Mouse (Mus musculus) heart, embryonic 15.5 days (tissue): ENCODE measurements at regions not wholly inside any gene's neighbourhood (a gene's known extent, or its start where the extent isn't known, plus 50 kb on each side); places are given as distances from the start of the nearest gene placed in this dataset.

Experiments used
- ATAC-seq: fragments of 200-750 bp; cut with Nextera tagmentation; replicated peaks from 2 replicates; pipeline ENCODE4 v1.8.0; 2017; ENCODE audit warnings: low read depth, moderate TSS enrichment; ENCODE audit not compliant: insufficient number of reproducible peaks, insufficient read depth, low FRiP score
- H3K27ac ChIP-seq: fragments of 300-500 bp; sonication (generic); 2 replicates; pipeline ENCODE4 v1.5.1; 2015; ENCODE audit warnings: mild to moderate bottlenecking, inconsistent platforms
- H3K27me3 ChIP-seq: fragments of 300-500 bp; sonication (generic); 2 replicates; pipeline ENCODE4 v1.6.1; 2015; ENCODE audit warnings: inconsistent platforms
- H3K36me3 ChIP-seq: fragments of 300-500 bp; sonication (generic); 2 replicates; pipeline ENCODE4 v1.6.1; 2015; ENCODE audit warnings: mild to moderate bottlenecking, inconsistent platforms
- H3K4me1 ChIP-seq: fragments of 300-500 bp; sonication (generic); replicated peaks from 2 replicates; pipeline ENCODE4 v1.6.1; 2015; ENCODE audit warnings: inconsistent platforms
- H3K4me2 ChIP-seq: fragments of 300-500 bp; sonication (generic); 2 replicates; pipeline ENCODE4 v1.6.1; 2015; ENCODE audit warnings: inconsistent platforms, mild to moderate bottlenecking, moderate library complexity
- H3K4me3 ChIP-seq: fragments of 300-500 bp; sonication (generic); 2 replicates; pipeline ENCODE4 v1.5.1; 2015; ENCODE audit warnings: mild to moderate bottlenecking, inconsistent platforms
- H3K9ac ChIP-seq: fragments of 300-500 bp; sonication (generic); 2 replicates; pipeline ENCODE4 v1.6.1; 2015; ENCODE audit warnings: mild to moderate bottlenecking, inconsistent platforms
- H3K9me3 ChIP-seq: fragments of 300-500 bp; sonication (generic); replicated peaks from 2 replicates; pipeline ENCODE4 v1.6.1; 2016; ENCODE audit warnings: inconsistent platforms
- WGBS: fragments of 180-500 bp; shearing (Covaris S2); methylation state at CpG from one replicate; pipeline ENCODE4 v1.1.7; 2015; ENCODE audit warnings: mixed read lengths; 5-methylcytosine and 5-hydroxymethylcytosine counted together

GRCm38 (mm10) chr6:16667241-16667640 lies 231.0 kb downstream of the Tfec start:
- ATAC-seq = no peak
- no peaks in the 10 kb centered on the region for H3K9me3 ChIP-seq

GRCm38 (mm10) chr6:16646269-16646668 lies 252.0 kb downstream of the Tfec start:
- no peaks in the 10 kb centered on the region for H3K9me3 ChIP-seq
- 72% methylated on average over 1 of the region's 1 CpGs for WGBS
- no peaks in the 10 kb centered on the region for H3K27me3 ChIP-seq
- no peak overlapping the region for H3K4me3 ChIP-seq
- H3K4me1 ChIP-seq = no peaks in the 10 kb centered on the region
- H3K9ac ChIP-seq = no peak overlapping the region
- H3K4me2 ChIP-seq = no peak overlapping the region
- no peak overlapping the region for H3K27ac ChIP-seq
- no peak for ATAC-seq
- H3K36me3 ChIP-seq = no peaks in the 10 kb centered on the region

More at GRCm38 (mm10) chr6:16667241-16667640, 231.0 kb downstream of the Tfec start:
- Histone ChIP-seq H3K4me2 (no peak overlapping the region), H3K27ac (no peak overlapping the region), H3K9ac (no peak overlapping the region), H3K36me3 (no peaks in the 10 kb centered on the region), H3K4me1 (no peaks in the 10 kb centered on the region), H3K27me3 (no peaks in the 10 kb centered on the region), H3K4me3 (no peak overlapping the region)
- 31% methylated on average over 6 of the region's 6 CpGs for WGBS

- Histone ChIP-seq H3K9me3 (no peaks in the 10 kb centered on the region), H3K36me3 (no peaks in the 10 kb centered on the region), H3K9ac (no peak overlapping the region), H3K4me2 (no peak overlapping the region), H3K27me3 (no peaks in the 10 kb centered on the region), H3K27ac (no peak overlapping the region), H3K4me1 (no peaks in the 10 kb centered on the region), H3K4me3 (no peak overlapping the region)
- no peak for ATAC-seq
These were observed 254.7 kb downstream of the Tfec start for GRCm38 (mm10) chr6:16643519-16643918.

- 88% methylated on average over 13 of the region's 13 CpGs for WGBS
- Histone ChIP-seq H3K9ac (no peak overlapping the region), H3K4me1 (no peaks in the 10 kb centered on the region), H3K4me3 (no peak overlapping the region), H3K27ac (no peak overlapping the region), H3K27me3 (no peaks in the 10 kb centered on the region), H3K4me2 (no peak overlapping the region), H3K36me3 (no peaks in the 10 kb centered on the region), H3K9me3 (no peaks in the 10 kb centered on the region)
- ATAC-seq = no peak
These were observed 261.4 kb downstream of the Tfec start for GRCm38 (mm10) chr6:16636736-16637304.

- Histone ChIP-seq H3K4me3 (no peak overlapping the region), H3K27me3 (no peaks in the 10 kb centered on the region), H3K9me3 (no peaks in the 10 kb centered on the region), H3K4me1 (no peaks in the 10 kb centered on the region), H3K9ac (no peak overlapping the region), H3K36me3 (no peaks in the 10 kb centered on the region), H3K27ac (no peak overlapping the region), H3K4me2 (no peak overlapping the region)
- WGBS = 40% methylated on average over 2 of the region's 2 CpGs
- no peak for ATAC-seq
These were observed 262.1 kb downstream of the Tfec start for GRCm38 (mm10) chr6:16636108-16636507.

GRCm38 (mm10) chr6:16607393-16608023 lies 290.7 kb downstream of the Tfec start:
- Histone ChIP-seq H3K27me3 (no peaks in the 10 kb centered on the region), H3K9me3 (no peaks in the 10 kb centered on the region), H3K4me2 (no peak overlapping the region), H3K4me1 (no peaks in the 10 kb centered on the region), H3K36me3 (no peaks in the 10 kb centered on the region), H3K4me3 (no peak overlapping the region), H3K9ac (no peak overlapping the region), H3K27ac (no peak overlapping the region)
- no peak for ATAC-seq
- WGBS = 73% methylated on average over 9 of the region's 9 CpGs

- Histone ChIP-seq H3K27me3 (no peaks in the 10 kb centered on the region), H3K9me3 (no peaks in the 10 kb centered on the region), H3K4me3 (no peak overlapping the region), H3K9ac (no peak overlapping the region), H3K27ac (no peak overlapping the region), H3K36me3 (no peaks in the 10 kb centered on the region), H3K4me2 (no peak overlapping the region), H3K4me1 (no peaks in the 10 kb centered on the region)
- ATAC-seq = no peak
- WGBS = 71% methylated on average over 4 of the region's 4 CpGs
These were observed 291.4 kb downstream of the Tfec start for GRCm38 (mm10) chr6:16606687-16607392.

- H3K4me3 ChIP-seq = no peak overlapping the region
- no peak overlapping the region for H3K27ac ChIP-seq
- H3K4me2 ChIP-seq = no peak overlapping the region
- H3K9me3 ChIP-seq = no peaks in the 10 kb centered on the region
- H3K9ac ChIP-seq = no peak overlapping the region
- no peaks in the 10 kb centered on the region for H3K36me3 ChIP-seq
- H3K4me1 ChIP-seq = no peaks in the 10 kb centered on the region
- no peak for ATAC-seq
- no peaks in the 10 kb centered on the region for H3K27me3 ChIP-seq
- 65% methylated on average over 2 of the region's 2 CpGs for WGBS
These were observed 305.8 kb downstream of the Tfec start for GRCm38 (mm10) chr6:16592411-16592810.

GRCm38 (mm10) chr6:16582302-16582701 lies 315.9 kb downstream of the Tfec start:
- no peak for ATAC-seq
- WGBS = 78% methylated on average over 7 of the region's 7 CpGs
- no peak overlapping the region for H3K4me3 ChIP-seq

GRCm38 (mm10) chr6:16581801-16582200 lies 316.4 kb downstream of the Tfec start:
- Histone ChIP-seq H3K27me3 (no peaks in the 10 kb centered on the region), H3K4me3 (no peak overlapping the region), H3K4me1 (no peaks in the 10 kb centered on the region), H3K27ac (no peak overlapping the region), H3K9ac (no peak overlapping the region), H3K36me3 (no peaks in the 10 kb centered on the region), H3K4me2 (no peak overlapping the region), H3K9me3 (no peaks in the 10 kb centered on the region)
- no peak for ATAC-seq
- 92% methylated on average over 4 of the region's 4 CpGs for WGBS

More at GRCm38 (mm10) chr6:16582302-16582701, 315.9 kb downstream of the Tfec start:
- Histone ChIP-seq H3K27me3 (no peaks in the 10 kb centered on the region), H3K27ac (no peak overlapping the region), H3K9ac (no peak overlapping the region), H3K36me3 (no peaks in the 10 kb centered on the region), H3K9me3 (no peaks in the 10 kb centered on the region), H3K4me1 (no peaks in the 10 kb centered on the region), H3K4me2 (no peak overlapping the region)

- no peak overlapping the region for H3K4me2 ChIP-seq
- ATAC-seq = no peak
- no peak overlapping the region for H3K9ac ChIP-seq
- no peaks in the 10 kb centered on the region for H3K27me3 ChIP-seq
- H3K4me1 ChIP-seq = no peaks in the 10 kb centered on the region
- H3K36me3 ChIP-seq = no peaks in the 10 kb centered on the region
- H3K4me3 ChIP-seq = no peak overlapping the region
- WGBS = 78% methylated on average over 2 of the region's 2 CpGs
- H3K9me3 ChIP-seq = no peaks in the 10 kb centered on the region
- no peak overlapping the region for H3K27ac ChIP-seq
These were observed 322.4 kb downstream of the Tfec start for GRCm38 (mm10) chr6:16575875-16576274.

GRCm38 (mm10) chr6:16572828-16573227 lies 325.4 kb downstream of the Tfec start:
- Histone ChIP-seq H3K9me3 (no peaks in the 10 kb centered on the region), H3K36me3 (no peaks in the 10 kb centered on the region), H3K4me2 (no peak overlapping the region), H3K27me3 (no peaks in the 10 kb centered on the region), H3K9ac (no peak overlapping the region), H3K27ac (no peak overlapping the region), H3K4me1 (no peaks in the 10 kb centered on the region), H3K4me3 (no peak overlapping the region)
- ATAC-seq = no peak
- 70% methylated on average over 6 of the region's 6 CpGs for WGBS
